Comparison of ENCODE assay signal across 31 mouse cellular contexts in genomic region chr14:99032596-99032995, GRCm38 (mm10). TPM values are rescaled to one million over a fixed set of nuclear protein-coding genes. Genes with fewer than 3 reads are reported as not detected.
A peak's percentile ranks its signal among the peaks of the same experiment; 100 is the strongest.
DNase-seq lines count a peak whose midpoint lies in the region; ATAC-seq and TF ChIP-seq lines count a peak whose summit lies in the region.
"Had no signal": no experiment of that assay in that cellular context is flagged by ENCODE, and none has a peak within 500 bp of the region (broad histone marks: within the 10 kb centered on the region; RNA-seq: fewer than 3 reads in every experiment).

No protein-coding gene starts in this region.

- H3K36me3 ChIP-seq in hindbrain, postnatal 0 days (ENCODE audit: insufficient read depth, low read length): peaks cover 3% of the 10 kb centered on the region; the same call in 1 of the 2 replicates
- peaks cover 19% of the 10 kb centered on the region for H3K36me3 ChIP-seq in hindbrain, embryonic 14.5 days (replicated peaks; ENCODE audit: control insufficient read depth, insufficient read depth)
- H3K36me3 ChIP-seq in liver, embryonic 12.5 days: peaks cover 33% of the 10 kb centered on the region
- H3K36me3 ChIP-seq in liver, embryonic 11.5 days (ENCODE audit: control insufficient read depth, insufficient read depth, low read length): peaks cover 7% of the 10 kb centered on the region; the same call in 1 of the 2 replicates
- peaks cover 6% of the 10 kb centered on the region; the same call in 1 of the 2 replicates for H3K36me3 ChIP-seq in intestine, embryonic 16.5 days (ENCODE audit: control insufficient read depth, insufficient read depth, low read length)

- no peak overlapping the region for H3K4me2 ChIP-seq in hindbrain, postnatal 0 days (ENCODE audit: low read depth, low read length)
- H3K4me2 ChIP-seq in hindbrain, embryonic 14.5 days (replicated peaks): no peak overlapping the region
- no peak overlapping the region for H3K4me2 ChIP-seq in liver, embryonic 12.5 days
- H3K4me2 ChIP-seq in liver, embryonic 11.5 days: no peak overlapping the region
- no peak overlapping the region for H3K4me2 ChIP-seq in intestine, embryonic 16.5 days (ENCODE audit: low read depth, low read length)
- H3K4me2 ChIP-seq: embryonic facial prominence, embryonic 12.5 days; heart, embryonic 11.5 days; hindbrain, embryonic 15.5 days; midbrain, embryonic 15.5 days; stomach, embryonic 15.5 days had no signal

- H3K27me3 ChIP-seq in hindbrain, postnatal 0 days (ENCODE audit: insufficient read depth, low read length): no peaks in the 10 kb centered on the region
- H3K27me3 ChIP-seq in hindbrain, embryonic 14.5 days (ENCODE audit: control insufficient read depth, insufficient read depth, low read length): no peaks in the 10 kb centered on the region
- H3K27me3 ChIP-seq in liver, embryonic 12.5 days (replicated peaks): no peaks in the 10 kb centered on the region
- H3K27me3 ChIP-seq in liver, embryonic 11.5 days (replicated peaks; ENCODE audit: control insufficient read depth, insufficient read depth, low read length): no peaks in the 10 kb centered on the region
- no peaks in the 10 kb centered on the region for H3K27me3 ChIP-seq in intestine, embryonic 16.5 days (replicated peaks; ENCODE audit: control insufficient read depth, insufficient read depth, low read length)
- H3K27me3 ChIP-seq: CH12.LX; embryonic facial prominence, embryonic 12.5 days; hindbrain, embryonic 15.5 days; midbrain, embryonic 15.5 days; stomach, embryonic 15.5 days had no signal

- no peaks in the 10 kb centered on the region for H3K9me3 ChIP-seq in hindbrain, postnatal 0 days (ENCODE audit: low read length)
- no peaks in the 10 kb centered on the region for H3K9me3 ChIP-seq in hindbrain, embryonic 14.5 days (ENCODE audit: control insufficient read depth, low read length)
- no peaks in the 10 kb centered on the region for H3K9me3 ChIP-seq in liver, embryonic 12.5 days (replicated peaks)
- no peaks in the 10 kb centered on the region for H3K9me3 ChIP-seq in liver, embryonic 11.5 days (ENCODE audit: control insufficient read depth, low read length)
- no peaks in the 10 kb centered on the region for H3K9me3 ChIP-seq in intestine, embryonic 16.5 days (ENCODE audit: control insufficient read depth, low read length)
- H3K9me3 ChIP-seq: embryonic facial prominence, embryonic 12.5 days; hindbrain, embryonic 15.5 days; midbrain, embryonic 15.5 days; stomach, embryonic 15.5 days had no signal

- DNase-seq in hindbrain, postnatal 0 days (ENCODE audit: low spot score): no peak
- DNase-seq in hindbrain, embryonic 14.5 days (ENCODE audit: low spot score): no peak
- no peak for DNase-seq in liver, embryonic 11.5 days (ENCODE audit: low spot score)
- no peak for DNase-seq in gastrocnemius, adult 18-20 months (ENCODE audit: low spot score)
- no peak for DNase-seq in lung, postnatal 25 days (ENCODE audit: low spot score)
- DNase-seq: adrenal gland, postnatal 10 days; B cell, adult 2 months; cerebellum, adult 11 months; cerebellum, adult 9-10 months; cerebellum, postnatal 36 days; embryo, embryonic 11 days; gastrocnemius, postnatal 25 days; heart, adult 18-20 months; heart, postnatal 4 days; kidney, adult 8-10 months; kidney, postnatal 25 days; lung, adult 18-20 months; right cerebral cortex, postnatal 25 days; thymus, postnatal 14 days had no signal

- no peaks in the 10 kb centered on the region for H3K4me1 ChIP-seq in hindbrain, postnatal 0 days (ENCODE audit: insufficient read depth, low read length)
- peaks cover 8% of the 10 kb centered on the region; the same call in 1 of the 2 replicates for H3K4me1 ChIP-seq in hindbrain, embryonic 14.5 days (replicated peaks; ENCODE audit: control insufficient read depth, insufficient read depth, low read length)
- H3K4me1 ChIP-seq in liver, embryonic 12.5 days: peaks cover 1% of the 10 kb centered on the region; the same call in 1 of the 2 replicates
- no peaks in the 10 kb centered on the region for H3K4me1 ChIP-seq in liver, embryonic 11.5 days (replicated peaks; ENCODE audit: control insufficient read depth, insufficient read depth, low read length)
- H3K4me1 ChIP-seq in intestine, embryonic 16.5 days (ENCODE audit: control insufficient read depth, insufficient read depth, low read length): no peaks in the 10 kb centered on the region
- H3K4me1 ChIP-seq: embryonic facial prominence, embryonic 12.5 days; hindbrain, embryonic 15.5 days; stomach, embryonic 15.5 days had no signal

- H3K27ac ChIP-seq in hindbrain, postnatal 0 days: no peak overlapping the region
- H3K27ac ChIP-seq in hindbrain, embryonic 14.5 days: no peak overlapping the region
- no peak overlapping the region for H3K27ac ChIP-seq in liver, embryonic 12.5 days
- no peak overlapping the region for H3K27ac ChIP-seq in liver, embryonic 11.5 days (ENCODE audit: low read depth, low read length)
- no peak overlapping the region for H3K27ac ChIP-seq in intestine, embryonic 16.5 days (ENCODE audit: low read length)
- H3K27ac ChIP-seq: embryonic facial prominence, embryonic 12.5 days; hindbrain, embryonic 15.5 days; macrophage; midbrain, embryonic 15.5 days; stomach, embryonic 15.5 days had no signal

- H3K9ac ChIP-seq in hindbrain, postnatal 0 days (replicated peaks; ENCODE audit: low read length): no peak overlapping the region
- H3K9ac ChIP-seq in hindbrain, embryonic 14.5 days: no peak overlapping the region
- H3K9ac ChIP-seq in liver, embryonic 12.5 days: no peak overlapping the region
- no peak overlapping the region for H3K9ac ChIP-seq in liver, embryonic 11.5 days (ENCODE audit: low read depth, low read length)
- H3K9ac ChIP-seq in intestine, embryonic 16.5 days (ENCODE audit: low read depth, low read length): no peak overlapping the region
- H3K9ac ChIP-seq: embryonic facial prominence, embryonic 12.5 days; hindbrain, embryonic 15.5 days; midbrain, embryonic 15.5 days; stomach, embryonic 15.5 days had no signal

- ATAC-seq in hindbrain, postnatal 0 days: 0 out of 2 replicates have a peak, but pooled peaks have one; percentile 38
- ATAC-seq in hindbrain, embryonic 14.5 days (ENCODE audit: low FRiP score): no peak
- 0 out of 2 replicates have a peak, but pooled peaks have one; percentile 18 for ATAC-seq in liver, embryonic 12.5 days
- no peak for ATAC-seq in liver, embryonic 11.5 days (replicated peaks; ENCODE audit: low FRiP score)
- peak; percentile 53 for ATAC-seq in activated CD4-positive, CD25-positive, alpha-beta regulatory T cell, adult 4 months
- ATAC-seq in intestine, embryonic 16.5 days: peak; percentile 69
- ATAC-seq: lung, postnatal 0 days; midbrain, embryonic 15.5 days had no signal

- WGBS in hindbrain, postnatal 0 days: 81% methylated on average over 5 of the region's 5 CpGs
- 89% methylated on average over 5 of the region's 5 CpGs for WGBS in hindbrain, embryonic 14.5 days
- 81% methylated on average over 5 of the region's 5 CpGs for WGBS in liver, embryonic 12.5 days (ENCODE audit: insufficient replicate concordance)
- WGBS in liver, embryonic 11.5 days: 79% methylated on average over 5 of the region's 5 CpGs
- WGBS in intestine, embryonic 16.5 days: 74% methylated on average over 5 of the region's 5 CpGs

- TF ChIP-seq CTCF in hindbrain, postnatal 0 days (IDR thresholded peaks at IDR 0.05; ENCODE audit: low read depth): no peak

- no peak overlapping the region for H3K4me3 ChIP-seq in hindbrain, postnatal 0 days (ENCODE audit: low read length)
- no peak overlapping the region for H3K4me3 ChIP-seq in hindbrain, embryonic 14.5 days (replicated peaks; ENCODE audit: low read length)
- no peak overlapping the region for H3K4me3 ChIP-seq in liver, embryonic 12.5 days
- no peak overlapping the region for H3K4me3 ChIP-seq in liver, embryonic 11.5 days (ENCODE audit: low read depth, low read length)
- no peak overlapping the region for H3K4me3 ChIP-seq in intestine, embryonic 16.5 days (ENCODE audit: low read length)
- H3K4me3 ChIP-seq: embryonic facial prominence, embryonic 12.5 days; hindbrain, embryonic 15.5 days; midbrain, embryonic 15.5 days; stomach, embryonic 15.5 days had no signal

RNA-seq across cellular contexts. Expression of gene Mzt1, which starts 13.3 kb away (rescaled TPM):
- total RNA-seq in hindbrain, postnatal 0 days (2014; rRNA removed): 73.7 and 74.1 TPM in 2 replicates
- 117 and 124 TPM in 2 replicates for polyA plus RNA-seq in hindbrain, postnatal 0 days (2015; fragmentation: Nextera tagmentation; extraction: Ambion mirVana)
- 78.2 and 96.6 TPM in 2 replicates for polyA plus RNA-seq in hindbrain, embryonic 14.5 days (2014; fragmentation: Nextera tagmentation; extraction: Ambion mirVana)
- polyA plus RNA-seq in liver, embryonic 12.5 days (2016; fragmentation: Nextera tagmentation; extraction: Ambion mirVana): 64.6 and 68.3 TPM in 2 replicates
- 77.3 and 80.6 TPM in 2 replicates for polyA plus RNA-seq in liver, embryonic 11.5 days (2014; fragmentation: Nextera tagmentation; extraction: Ambion mirVana)
- polyA plus RNA-seq in activated CD4-positive, CD25-positive, alpha-beta regulatory T cell, adult 4 months (2017; shearing (Covaris generic)): 10 to 100 TPM; 56.1 to 58.4 TPM
- 48.8 and 55.6 TPM in 2 replicates for polyA plus RNA-seq in intestine, embryonic 16.5 days (2015; fragmentation: Nextera tagmentation; extraction: Ambion mirVana)
- 10 to 100 TPM; 33.8 to 35.5 TPM for total RNA-seq in gastrocnemius, adult 18-20 months (2021)

RNA-seq across cellular contexts. Expression of gene Bora, which starts 13.4 kb away (rescaled TPM):
- 7.6 and 8.2 TPM in 2 replicates for total RNA-seq in hindbrain, postnatal 0 days (2014; rRNA removed)
- 13.3 and 15.8 TPM in 2 replicates for polyA plus RNA-seq in hindbrain, postnatal 0 days (2015; fragmentation: Nextera tagmentation; extraction: Ambion mirVana)
- polyA plus RNA-seq in hindbrain, embryonic 14.5 days (2014; fragmentation: Nextera tagmentation; extraction: Ambion mirVana): 11.2 and 13.6 TPM in 2 replicates
- polyA plus RNA-seq in liver, embryonic 12.5 days (2016; fragmentation: Nextera tagmentation; extraction: Ambion mirVana): 51.5 TPM in 2 replicates
- polyA plus RNA-seq in liver, embryonic 11.5 days (2014; fragmentation: Nextera tagmentation; extraction: Ambion mirVana): 70.4 and 76.3 TPM in 2 replicates
- 10 to 100 TPM; 27.4 to 31.0 TPM for polyA plus RNA-seq in activated CD4-positive, CD25-positive, alpha-beta regulatory T cell, adult 4 months (2017; shearing (Covaris generic))
- polyA plus RNA-seq in intestine, embryonic 16.5 days (2015; fragmentation: Nextera tagmentation; extraction: Ambion mirVana): 47.7 and 60.1 TPM in 2 replicates
- under 1 TPM; 0.84 to 0.95 TPM for total RNA-seq in gastrocnemius, adult 18-20 months (2021)

RNA-seq across cellular contexts. Expression of gene Rpl36a-ps1, which starts 38.5 kb away (rescaled TPM):
- not detected in 2 replicates for total RNA-seq in hindbrain, postnatal 0 days (2014; rRNA removed)
- polyA plus RNA-seq in hindbrain, postnatal 0 days (2015; fragmentation: Nextera tagmentation; extraction: Ambion mirVana): not detected in 2 replicates
- polyA plus RNA-seq in hindbrain, embryonic 14.5 days (2014; fragmentation: Nextera tagmentation; extraction: Ambion mirVana): 0.78 TPM in 1 of 2 replicates, not detected in the other
- 1.8 and 3.4 TPM in 2 replicates for polyA plus RNA-seq in liver, embryonic 12.5 days (2016; fragmentation: Nextera tagmentation; extraction: Ambion mirVana)
- 2.5 TPM in 2 replicates for polyA plus RNA-seq in liver, embryonic 11.5 days (2014; fragmentation: Nextera tagmentation; extraction: Ambion mirVana)
- polyA plus RNA-seq in activated CD4-positive, CD25-positive, alpha-beta regulatory T cell, adult 4 months (2017; shearing (Covaris generic)): 10 to 100 TPM; 32.3 to 44.8 TPM
- polyA plus RNA-seq in intestine, embryonic 16.5 days (2015; fragmentation: Nextera tagmentation; extraction: Ambion mirVana): 0.49 and 0.59 TPM in 2 replicates
- total RNA-seq in gastrocnemius, adult 18-20 months (2021): 1 to 10 TPM; 1.3 to 1.8 TPM
- polyA plus RNA-seq: hindbrain, embryonic 15.5 days; liver, adult 2 months; midbrain, embryonic 15.5 days had no signal

Comparison
In these comparisons a context has a peak if more than half of its experiments do, and no peak if none do; other contexts are left out.
1. ATAC-seq: peak in hindbrain, postnatal 0 days (single experiment), liver, embryonic 12.5 days (single experiment), activated CD4-positive, CD25-positive, alpha-beta regulatory T cell, adult 4 months (single experiment) and intestine, embryonic 16.5 days (single experiment); none in hindbrain, embryonic 14.5 days (single experiment) and liver, embryonic 11.5 days (single experiment).